ENCODE assay signal across 17 mouse cellular contexts in the genomic region with DNA sequence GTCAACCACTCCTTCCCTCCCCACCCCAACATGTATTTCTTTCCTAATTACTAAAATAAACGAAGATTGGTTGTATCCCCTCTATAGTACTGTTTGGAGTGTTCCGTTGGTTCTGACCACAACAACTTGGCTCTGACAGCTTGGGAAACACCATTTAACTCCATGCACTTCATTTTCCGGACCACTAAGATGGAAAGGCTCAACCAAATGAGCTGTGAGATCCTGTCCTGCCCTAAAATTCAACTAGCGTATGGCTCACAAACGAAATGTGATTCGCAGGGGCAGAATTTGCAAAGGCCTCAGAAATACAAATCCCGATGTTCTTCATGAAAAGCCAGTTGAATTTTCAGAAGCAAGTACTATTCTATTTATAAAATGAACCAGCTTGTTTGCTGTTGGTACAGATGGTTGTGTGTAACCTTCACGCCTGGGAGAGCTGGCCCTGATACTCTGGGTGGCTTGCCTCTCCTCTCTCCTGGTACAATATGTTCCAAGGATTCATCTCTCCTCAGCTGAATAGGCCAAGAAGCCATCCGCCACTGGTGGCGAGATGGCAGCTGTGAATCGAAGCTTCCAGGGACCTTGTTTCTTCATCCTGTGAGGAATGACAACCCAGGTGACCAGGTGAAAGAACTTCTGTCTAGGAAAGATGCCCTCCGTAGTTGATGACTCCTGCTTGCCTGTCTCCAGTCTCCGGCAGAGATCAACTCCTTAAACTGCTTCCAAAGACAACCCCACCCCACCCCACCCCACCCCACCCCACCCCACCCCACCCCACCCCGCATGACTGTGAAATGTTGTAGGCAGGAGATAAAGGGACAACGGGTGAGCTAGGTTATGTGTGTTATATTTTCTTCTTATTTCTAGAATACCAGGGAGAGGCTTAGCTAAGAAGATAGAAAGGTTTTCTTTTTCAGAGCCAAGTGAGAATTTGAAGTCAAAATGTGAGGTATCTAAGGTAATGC.
DNase-seq lines count a peak whose midpoint lies in the region; ATAC-seq lines count a peak whose summit lies in the region.
"Had no signal": no experiment of that assay in that cellular context is flagged by ENCODE, and none has a peak within 500 bp of the region (broad histone marks: within the 10 kb centered on the region; RNA-seq: fewer than 3 reads in every experiment).

No protein-coding gene starts in this region.

- H3K4me1 ChIP-seq in kidney, embryonic 15.5 days = peaks cover 8% of the 10 kb centered on the region; the same call in 1 of the 2 replicates
- H3K4me1 ChIP-seq in kidney, embryonic 16.5 days (ENCODE audit: insufficient read depth, low read length) = no peaks in the 10 kb centered on the region
- peaks cover 60% of the 10 kb centered on the region for H3K4me1 ChIP-seq in liver, embryonic 12.5 days
- H3K4me1 ChIP-seq: neural tube, embryonic 15.5 days had no signal

- H3K4me2 ChIP-seq in kidney, embryonic 15.5 days = no peak overlapping the region
- H3K4me2 ChIP-seq in kidney, embryonic 16.5 days (replicated peaks; ENCODE audit: low read depth, low read length) = no peak overlapping the region
- peak overlapping the region; percentile 68 for H3K4me2 ChIP-seq in liver, embryonic 12.5 days
- H3K4me2 ChIP-seq: limb, embryonic 15.5 days; neural tube, embryonic 15.5 days had no signal

- intact Hi-C loops in left cerebral cortex, postnatal 36 days (cut with DNase I) = no loop called here

- no peaks in the 10 kb centered on the region for H3K36me3 ChIP-seq in kidney, embryonic 15.5 days
- no peaks in the 10 kb centered on the region for H3K36me3 ChIP-seq in kidney, embryonic 16.5 days (ENCODE audit: insufficient read depth, low read length)
- H3K36me3 ChIP-seq in liver, embryonic 12.5 days = no peaks in the 10 kb centered on the region
- H3K36me3 ChIP-seq: limb, embryonic 15.5 days; neural tube, embryonic 15.5 days had no signal

- no peaks in the 10 kb centered on the region for H3K27me3 ChIP-seq in kidney, embryonic 15.5 days
- H3K27me3 ChIP-seq in kidney, embryonic 16.5 days (ENCODE audit: insufficient read depth, low read length) = no peaks in the 10 kb centered on the region
- peaks cover 13% of the 10 kb centered on the region; the same call in 1 of the 2 replicates for H3K27me3 ChIP-seq in liver, embryonic 12.5 days (replicated peaks)
- H3K27me3 ChIP-seq: limb, embryonic 15.5 days; neural tube, embryonic 15.5 days had no signal

- WGBS in kidney, embryonic 15.5 days = 75% methylated on average over 15 of the region's 15 CpGs
- WGBS in kidney, embryonic 16.5 days = 77% methylated on average over 15 of the region's 15 CpGs
- 60% methylated on average over 15 of the region's 15 CpGs for WGBS in liver, embryonic 12.5 days (ENCODE audit: insufficient replicate concordance)

- DNase-seq in c-Kit-negative CD71-positive TER-119-positive erythroid progenitor cells, embryonic 14.5 days (ENCODE audit: low read depth, low spot score) = peak; percentile 58
- DNase-seq in cerebellum, adult 8-10 months = peak; percentile 13
- DNase-seq in gastrocnemius, postnatal 25 days = no peak
- no peak for DNase-seq in left cerebral cortex, postnatal 36 days (ENCODE audit: low spot score in 2 of 2)
- DNase-seq in MN1 (ENCODE audit: low spot score) = no peak
- DNase-seq: adrenal gland, postnatal 10 days; gastrocnemius, postnatal 10 days; heart, postnatal 14 days; right cerebral cortex, postnatal 4 days; thymus, adult 18-20 months had no signal

- peak; percentile 69; the same call in 1 of the 2 replicates for ATAC-seq in kidney, embryonic 15.5 days (replicated peaks; ENCODE audit: low FRiP score)
- no peak for ATAC-seq in kidney, embryonic 16.5 days (ENCODE audit: low FRiP score, low TSS enrichment)
- peak; percentile 87 for ATAC-seq in liver, embryonic 12.5 days
- ATAC-seq: CD4-positive, CD25-positive, alpha-beta regulatory T cell, adult 4 months; midbrain, embryonic 16.5 days had no signal

- H3K9me3 ChIP-seq in kidney, embryonic 15.5 days (replicated peaks) = no peaks in the 10 kb centered on the region
- H3K9me3 ChIP-seq in kidney, embryonic 16.5 days (ENCODE audit: low read length) = no peaks in the 10 kb centered on the region
- no peaks in the 10 kb centered on the region for H3K9me3 ChIP-seq in liver, embryonic 12.5 days (replicated peaks)
- H3K9me3 ChIP-seq: limb, embryonic 15.5 days; neural tube, embryonic 15.5 days had no signal

- no peak overlapping the region for H3K4me3 ChIP-seq in kidney, embryonic 15.5 days (replicated peaks)
- no peak overlapping the region for H3K4me3 ChIP-seq in kidney, embryonic 16.5 days (ENCODE audit: low read length)
- peak overlapping the region; percentile 34 for H3K4me3 ChIP-seq in liver, embryonic 12.5 days
- H3K4me3 ChIP-seq: limb, embryonic 15.5 days; neural tube, embryonic 15.5 days had no signal

- H3K9ac ChIP-seq in kidney, embryonic 15.5 days = no peak overlapping the region
- H3K9ac ChIP-seq in kidney, embryonic 16.5 days (replicated peaks; ENCODE audit: low read length) = no peak overlapping the region
- peak overlapping the region; percentile 60 for H3K9ac ChIP-seq in liver, embryonic 12.5 days
- H3K9ac ChIP-seq: limb, embryonic 15.5 days; neural tube, embryonic 15.5 days had no signal

- H3K27ac ChIP-seq in kidney, embryonic 15.5 days = no peak overlapping the region
- H3K27ac ChIP-seq in kidney, embryonic 16.5 days (ENCODE audit: low read length) = no peak overlapping the region
- peak overlapping the region; percentile 90 for H3K27ac ChIP-seq in liver, embryonic 12.5 days
- H3K27ac ChIP-seq: limb, embryonic 15.5 days; neural tube, embryonic 15.5 days had no signal

Comparison
In these comparisons a context has a peak if more than half of its experiments do, and no peak if none do; other contexts are left out.
1. DNase-seq: peak in c-Kit-negative CD71-positive TER-119-positive erythroid progenitor cells, embryonic 14.5 days (single experiment) and cerebellum, adult 8-10 months (single experiment); none in gastrocnemius, postnatal 25 days (single experiment), left cerebral cortex, postnatal 36 days (0 of 2) and MN1 (single experiment).